Mouse (Mus musculus): ENCODE results near the gene Gm572. TPM values are rescaled to one million over a fixed set of nuclear protein-coding genes. Genes with fewer than 3 reads are reported as not detected.

Gm572 gene
- polyA plus RNA-seq, 1 experiment from 2014 or later = not detected

DNA sequence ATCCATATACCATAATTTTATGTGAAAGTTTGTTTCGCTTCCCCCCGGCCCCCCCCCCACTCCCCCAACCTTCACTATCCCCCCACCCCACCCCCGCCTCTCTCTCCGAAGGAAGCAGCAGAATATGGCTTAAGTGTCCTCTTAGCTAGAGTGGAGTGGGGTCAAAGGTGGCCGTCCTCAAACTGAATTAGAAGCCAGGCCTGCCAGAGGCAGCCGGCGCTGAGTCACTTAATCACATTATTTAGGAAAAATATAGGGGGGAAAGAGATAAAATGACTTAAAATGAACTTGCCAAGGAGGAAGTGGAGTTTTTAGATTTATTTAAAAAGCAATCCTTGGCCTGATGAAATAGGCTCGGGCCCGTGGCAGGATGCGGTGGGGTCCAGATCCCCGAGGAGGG, 65.7 kb downstream of the Gm572 start:
- WGBS = 45% methylated on average over 11 of the region's 11 CpGs
- H3K9ac ChIP-seq = no peak overlapping the region
- peaks cover 30% of the 10 kb centered on the region; the same call in 1 of the 2 replicates for H3K27me3 ChIP-seq
- H3K27ac ChIP-seq = no peak overlapping the region
- no peak for ATAC-seq (ENCODE audit: low FRiP score)
- no peaks in the 10 kb centered on the region for H3K9me3 ChIP-seq
- peaks cover 42% of the 10 kb centered on the region for H3K4me1 ChIP-seq
- H3K4me2 ChIP-seq = no peak overlapping the region
- no peak overlapping the region for H3K4me3 ChIP-seq (replicated peaks)
- H3K36me3 ChIP-seq (replicated peaks) = no peaks in the 10 kb centered on the region

DNA sequence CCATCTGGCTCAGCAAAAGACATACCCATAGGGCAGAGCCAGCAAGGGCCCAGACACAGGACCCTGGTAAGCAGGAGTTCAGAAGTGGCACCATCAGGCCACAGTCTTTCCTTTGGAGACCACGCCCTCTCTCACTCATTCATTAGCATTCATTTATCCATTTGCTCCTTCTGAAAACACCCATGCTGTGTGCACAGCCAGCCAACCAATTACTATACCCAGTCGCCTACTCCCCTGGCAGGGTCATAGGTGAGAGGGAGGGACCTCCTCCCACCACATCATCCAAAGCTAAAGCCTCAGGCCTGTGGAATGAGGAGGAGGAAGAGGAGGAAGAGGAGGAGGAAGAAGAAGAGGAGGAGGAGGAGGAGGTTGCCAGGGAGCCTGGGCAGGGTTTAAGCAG, 67.3 kb downstream of the Gm572 start:
- Histone ChIP-seq H3K27me3 (peaks cover 28% of the 10 kb centered on the region; the same call in 1 of the 2 replicates), H3K27ac (no peak overlapping the region)

DNA sequence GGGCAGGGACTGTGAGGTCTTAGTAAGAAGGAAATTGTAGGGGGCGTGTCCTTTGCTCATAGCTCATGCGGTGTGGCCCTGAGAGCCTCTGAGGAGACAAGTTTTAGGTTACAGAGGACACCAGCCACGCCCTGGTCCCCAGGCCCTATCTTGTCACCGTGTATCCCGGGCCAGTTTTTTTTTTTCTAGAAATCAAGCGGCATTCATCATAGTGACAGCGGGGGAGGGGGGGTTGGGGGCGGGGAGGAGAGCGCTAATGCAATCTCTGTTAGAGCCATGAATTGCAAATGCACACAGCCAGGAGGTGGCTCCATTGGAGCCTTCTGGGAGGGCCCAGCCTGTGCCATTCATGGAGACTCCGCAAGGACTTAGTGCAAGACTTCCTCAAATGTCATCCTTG, 68.2 kb downstream of the Gm572 start:
- ATAC-seq (ENCODE audit: low FRiP score) = peak; percentile 58
- Histone ChIP-seq H3K36me3 (replicated peaks) (no peaks in the 10 kb centered on the region), H3K4me1 (peaks cover 42% of the 10 kb centered on the region), H3K4me3 (replicated peaks) (no peak overlapping the region), H3K27ac (no peak overlapping the region), H3K9me3 (no peaks in the 10 kb centered on the region), H3K9ac (no peak overlapping the region), H3K27me3 (peaks cover 28% of the 10 kb centered on the region; the same call in 1 of the 2 replicates), H3K4me2 (peak overlapping the region; percentile 13; the same call in 1 of the 2 replicates)
- 6% methylated on average over 10 of the region's 10 CpGs for WGBS

More for the DNA sequence above, 67.3 kb downstream of the Gm572 start:
- WGBS = 25% methylated on average over 2 of the region's 2 CpGs
- peaks cover 42% of the 10 kb centered on the region for H3K4me1 ChIP-seq
- no peak overlapping the region for H3K4me2 ChIP-seq
- no peak overlapping the region for H3K9ac ChIP-seq
- no peaks in the 10 kb centered on the region for H3K9me3 ChIP-seq
- no peak for ATAC-seq (ENCODE audit: low FRiP score)
- H3K4me3 ChIP-seq (replicated peaks) = no peak overlapping the region
- H3K36me3 ChIP-seq (replicated peaks) = no peaks in the 10 kb centered on the region

DNA sequence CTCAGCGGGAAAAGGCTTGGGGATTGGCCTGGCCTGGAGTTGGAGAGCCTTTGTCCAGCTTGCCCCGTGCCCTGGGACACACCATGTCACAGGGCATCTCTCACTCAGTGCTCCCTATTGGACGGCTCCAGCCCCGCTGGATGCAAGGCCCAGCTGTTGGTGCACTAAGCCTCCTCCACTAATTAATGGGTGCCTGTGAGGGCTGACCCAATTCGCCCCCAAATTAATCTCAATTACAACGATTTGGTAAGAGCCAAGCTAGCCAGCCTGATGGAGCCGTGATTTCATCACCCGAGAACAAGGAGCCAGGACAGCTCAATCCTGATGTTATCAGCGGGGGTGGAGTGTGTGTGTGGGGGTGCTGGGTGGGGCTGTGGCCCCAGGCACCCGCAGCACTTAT, 69.5 kb downstream of the Gm572 start:
- no peak overlapping the region for H3K9ac ChIP-seq

DNA sequence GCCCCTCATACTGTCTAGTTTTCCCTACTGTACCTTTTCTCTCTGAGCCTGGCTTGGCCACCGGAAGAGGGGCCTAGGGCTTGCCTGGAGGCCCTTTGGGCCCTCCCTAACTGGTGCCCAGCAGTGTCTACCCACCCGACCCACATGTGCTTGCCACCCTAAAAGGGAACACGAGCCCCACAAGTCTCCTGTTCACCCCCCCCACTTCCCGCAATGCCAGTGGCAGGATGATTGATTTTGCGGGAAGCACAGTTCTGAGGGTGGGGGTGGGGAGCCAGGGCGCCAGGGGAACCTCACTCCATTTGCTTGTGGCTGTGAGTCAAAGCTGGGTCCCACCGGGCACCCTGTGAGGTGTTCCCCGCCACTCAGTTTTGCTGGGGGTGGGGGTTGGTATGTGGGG, 70.9 kb downstream of the Gm572 start:
- Histone ChIP-seq H3K36me3 (replicated peaks) (no peaks in the 10 kb centered on the region), H3K4me3 (replicated peaks) (no peak overlapping the region), H3K4me1 (peaks cover 33% of the 10 kb centered on the region), H3K4me2 (no peak overlapping the region), H3K9me3 (no peaks in the 10 kb centered on the region), H3K27ac (no peak overlapping the region), H3K27me3 (peaks cover 19% of the 10 kb centered on the region; the same call in 1 of the 2 replicates), H3K9ac (no peak overlapping the region)
- WGBS = 74% methylated on average over 8 of the region's 8 CpGs
- ATAC-seq (ENCODE audit: low FRiP score) = no peak

More for the DNA sequence above, 69.5 kb downstream of the Gm572 start:
- H3K4me2 ChIP-seq = peak overlapping the region; percentile 2; the same call in 1 of the 2 replicates
- no peak overlapping the region for H3K4me3 ChIP-seq (replicated peaks)
- ATAC-seq (ENCODE audit: low FRiP score) = peak; percentile 24
- H3K27me3 ChIP-seq = peaks cover 22% of the 10 kb centered on the region; the same call in 1 of the 2 replicates
- no peaks in the 10 kb centered on the region for H3K9me3 ChIP-seq
- peaks cover 42% of the 10 kb centered on the region for H3K4me1 ChIP-seq
- no peaks in the 10 kb centered on the region for H3K36me3 ChIP-seq (replicated peaks)
- 26% methylated on average over 10 of the region's 10 CpGs for WGBS
- no peak overlapping the region for H3K27ac ChIP-seq

DNA sequence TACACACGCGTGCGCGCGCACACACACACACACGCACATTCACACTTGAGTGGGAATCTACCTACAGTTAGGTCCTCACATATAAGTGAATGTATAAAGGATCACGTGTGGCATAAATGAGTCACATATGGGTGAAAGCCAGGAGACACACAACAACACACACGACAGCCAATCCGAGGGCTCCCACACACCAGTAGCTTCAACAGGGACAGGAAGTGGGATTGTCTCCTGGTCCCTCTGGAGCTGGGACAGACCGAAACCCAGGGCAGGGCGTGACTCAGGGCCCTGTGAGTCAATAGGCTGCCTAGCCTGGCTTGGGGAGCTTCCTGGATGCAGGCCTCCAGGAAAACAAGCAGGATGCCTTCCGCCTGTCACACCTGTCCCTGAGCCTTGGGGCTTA, 71.6 kb downstream of the Gm572 start:
- peaks cover 33% of the 10 kb centered on the region for H3K4me1 ChIP-seq
- H3K27ac ChIP-seq = no peak overlapping the region
- H3K4me2 ChIP-seq = no peak overlapping the region
- ATAC-seq (ENCODE audit: low FRiP score) = no peak
- H3K4me3 ChIP-seq (replicated peaks) = no peak overlapping the region
- WGBS = 90% methylated on average over 12 of the region's 12 CpGs
- H3K36me3 ChIP-seq (replicated peaks) = no peaks in the 10 kb centered on the region
- H3K9ac ChIP-seq = no peak overlapping the region
- no peaks in the 10 kb centered on the region for H3K9me3 ChIP-seq
- peaks cover 18% of the 10 kb centered on the region; the same call in 1 of the 2 replicates for H3K27me3 ChIP-seq

DNA sequence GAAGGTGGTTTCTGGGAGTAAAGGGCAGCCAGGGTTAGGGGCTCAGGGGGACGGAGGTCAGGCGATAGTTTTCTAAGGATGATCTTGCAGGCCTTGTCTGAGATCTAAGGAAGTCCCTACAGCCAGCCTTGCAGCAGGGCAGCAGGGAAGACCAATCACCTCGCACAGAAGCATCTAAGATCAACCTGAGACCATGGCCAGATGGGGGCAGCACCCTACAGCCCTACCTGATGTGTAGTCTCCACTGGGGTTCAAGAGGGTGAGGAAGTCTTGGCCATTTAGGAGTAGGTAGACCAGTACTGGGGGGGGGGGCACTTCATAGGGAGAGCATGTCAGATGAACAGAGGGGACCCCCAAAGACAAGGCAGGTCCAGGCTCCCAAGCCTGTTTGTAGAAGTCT, 72.3 kb downstream of the Gm572 start:
- H3K36me3 ChIP-seq (replicated peaks) = no peaks in the 10 kb centered on the region
- no peak for ATAC-seq (ENCODE audit: low FRiP score)
- no peak overlapping the region for H3K27ac ChIP-seq
- H3K4me2 ChIP-seq = no peak overlapping the region
- peaks cover 32% of the 10 kb centered on the region for H3K4me1 ChIP-seq
- H3K9ac ChIP-seq = no peak overlapping the region
- H3K27me3 ChIP-seq = peaks cover 18% of the 10 kb centered on the region; the same call in 1 of the 2 replicates
- no peaks in the 10 kb centered on the region for H3K9me3 ChIP-seq
- H3K4me3 ChIP-seq (replicated peaks) = no peak overlapping the region
- 43% methylated on average over 3 of the region's 3 CpGs for WGBS

Other genes starting within 250 kb of the Gm572 start
- 19.1 and 20.8 TPM in 2 replicates for gene Ubiad1, start 198.5 kb upstream of the Gm572 start, polyA plus RNA-seq (2016; fragmentation: Nextera tagmentation; extraction: Ambion mirVana)
- 31.2 and 35.1 TPM in 2 replicates for gene Mtor, start 194.7 kb upstream of the Gm572 start, polyA plus RNA-seq (2016; fragmentation: Nextera tagmentation; extraction: Ambion mirVana)
- gene Angptl7, start 142.9 kb upstream of the Gm572 start, polyA plus RNA-seq (2016; fragmentation: Nextera tagmentation; extraction: Ambion mirVana) = 0.29 and 0.51 TPM in 2 replicates
- gene Exosc10, start 84.9 kb upstream of the Gm572 start, polyA plus RNA-seq (2016; fragmentation: Nextera tagmentation; extraction: Ambion mirVana) = 102 and 105 TPM in 2 replicates
- gene Srm, start 51.8 kb upstream of the Gm572 start, polyA plus RNA-seq (2016; fragmentation: Nextera tagmentation; extraction: Ambion mirVana) = 163 and 166 TPM in 2 replicates
- 0.27 and 0.50 TPM in 2 replicates for gene Masp2, start 40.8 kb upstream of the Gm572 start, polyA plus RNA-seq (2016; fragmentation: Nextera tagmentation; extraction: Ambion mirVana)
- 447 and 449 TPM in 2 replicates for gene Tardbp, start 16.3 kb upstream of the Gm572 start, polyA plus RNA-seq (2016; fragmentation: Nextera tagmentation; extraction: Ambion mirVana)
- 2.8 and 3.1 TPM in 2 replicates for gene Casz1, start 161.1 kb downstream of the Gm572 start, polyA plus RNA-seq (2016; fragmentation: Nextera tagmentation; extraction: Ambion mirVana)

Data from forebrain, embryonic 12.5 days (tissue).